Mouse (Mus musculus) kidney, adult 11 months (tissue): ENCODE results near the gene Zfp169.

Experiments
- DNase-seq: peaks from one replicate; pipeline ENCODE4 v3.0.0; 2022

Zfp169 gene

DNA sequence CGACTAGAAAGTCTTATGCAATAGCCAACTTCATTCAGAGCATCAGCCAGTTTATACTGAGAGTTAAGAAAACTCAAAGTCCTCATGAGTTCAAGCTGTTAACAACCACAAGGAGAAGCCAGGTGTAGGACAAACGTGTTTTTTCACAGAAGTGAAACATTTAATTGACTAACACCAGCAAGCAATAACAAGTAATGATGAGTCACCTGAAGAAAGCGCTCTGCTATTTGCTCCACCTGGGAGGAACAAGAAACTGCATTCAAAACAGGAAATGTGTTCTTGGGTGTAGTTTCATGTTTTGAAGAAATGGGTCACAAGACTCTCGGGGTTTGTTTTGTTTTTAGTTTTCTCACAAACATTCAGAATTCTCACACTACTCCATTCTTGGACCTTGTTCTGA lies 2.6 kb upstream of the Zfp169 start:
- DNase-seq = no peak

DNA sequence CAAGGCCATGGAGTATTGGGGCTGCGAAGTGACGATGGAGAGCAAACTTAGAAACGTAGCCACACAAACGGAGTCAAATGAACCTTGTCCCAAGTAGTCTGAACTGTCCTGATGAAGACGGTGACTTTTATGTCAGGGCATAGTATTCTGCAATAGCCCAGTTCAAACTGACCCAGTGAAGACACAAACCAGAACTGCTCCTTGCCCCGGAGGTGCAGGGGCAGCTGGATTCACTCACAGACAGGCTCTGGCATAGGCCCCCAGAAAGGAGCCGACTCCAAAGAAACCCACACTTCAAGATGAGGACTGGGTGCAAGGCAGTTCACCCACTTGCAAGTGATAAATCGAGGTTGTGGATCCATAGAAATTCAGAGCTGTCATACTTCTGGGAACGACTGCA lies 4.6 kb downstream of the Zfp169 start:
- DNase-seq = no peak

DNA sequence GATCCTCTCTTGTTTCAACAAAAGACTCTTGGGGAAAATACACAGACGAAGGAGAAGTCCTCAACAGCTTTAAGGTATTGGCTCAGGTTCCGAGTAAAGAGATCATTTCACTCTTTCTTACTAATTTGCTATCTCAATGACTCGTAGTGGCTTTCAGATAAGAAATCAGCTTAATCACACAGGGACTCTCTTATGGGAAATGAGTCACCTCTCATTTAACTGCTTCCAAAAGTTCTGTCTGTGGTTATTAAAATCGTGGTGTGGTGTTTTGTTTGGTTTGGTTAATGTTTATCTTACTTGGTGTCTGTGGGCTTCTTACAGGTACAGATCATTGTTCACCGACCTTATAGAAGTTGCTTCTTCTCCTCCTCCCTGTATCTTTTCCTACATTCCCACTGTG lies 10.8 kb downstream of the Zfp169 start:
- DNase-seq = no peak

DNA sequence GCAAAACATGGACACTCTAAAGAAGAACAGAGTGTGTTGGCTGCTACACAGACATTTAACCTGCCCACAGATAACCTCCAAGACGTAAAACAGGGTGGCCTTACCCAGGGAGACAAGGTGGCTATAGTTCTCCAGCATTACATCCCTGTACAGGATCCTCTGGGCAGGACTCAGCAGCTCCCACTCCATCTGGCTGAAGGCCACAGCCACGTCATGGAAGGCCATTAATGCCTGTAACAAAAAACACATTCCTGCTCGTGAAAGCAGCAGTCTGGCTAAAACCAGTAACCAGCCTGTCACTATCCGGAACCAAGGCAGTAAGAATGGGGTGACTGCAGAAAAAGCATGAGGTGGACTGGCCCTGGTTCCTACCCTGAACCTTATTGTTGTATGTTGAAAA lies 14.6 kb downstream of the Zfp169 start:
- peak; percentile 80 for DNase-seq

DNA sequence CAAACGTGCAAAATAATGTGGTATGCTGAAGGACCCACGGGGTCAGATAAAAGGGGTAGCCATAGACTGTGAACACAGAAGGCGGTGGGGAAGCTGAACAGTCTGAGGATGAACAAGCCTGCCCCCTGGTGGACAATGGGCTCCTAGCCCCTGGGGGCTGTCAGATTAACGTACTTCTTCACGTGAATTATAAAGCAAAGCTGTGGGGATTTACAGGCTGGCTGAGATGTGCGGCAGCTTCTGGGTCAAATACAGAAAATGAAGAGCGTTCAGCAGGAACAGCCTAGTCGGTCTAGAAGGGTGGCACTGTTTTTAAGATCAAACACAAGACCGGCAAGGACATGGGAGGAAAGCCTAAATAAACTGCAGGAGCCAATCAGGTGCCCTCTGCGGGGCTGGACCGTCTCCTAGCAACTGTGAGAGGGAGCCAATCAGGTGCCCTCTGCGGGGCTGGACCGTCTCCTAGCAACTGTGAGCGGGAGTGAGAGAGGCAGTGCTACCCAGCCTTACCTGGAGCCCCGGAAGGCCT lies 15.5 kb downstream of the Zfp169 start:
- peak; percentile 47 for DNase-seq

DNA sequence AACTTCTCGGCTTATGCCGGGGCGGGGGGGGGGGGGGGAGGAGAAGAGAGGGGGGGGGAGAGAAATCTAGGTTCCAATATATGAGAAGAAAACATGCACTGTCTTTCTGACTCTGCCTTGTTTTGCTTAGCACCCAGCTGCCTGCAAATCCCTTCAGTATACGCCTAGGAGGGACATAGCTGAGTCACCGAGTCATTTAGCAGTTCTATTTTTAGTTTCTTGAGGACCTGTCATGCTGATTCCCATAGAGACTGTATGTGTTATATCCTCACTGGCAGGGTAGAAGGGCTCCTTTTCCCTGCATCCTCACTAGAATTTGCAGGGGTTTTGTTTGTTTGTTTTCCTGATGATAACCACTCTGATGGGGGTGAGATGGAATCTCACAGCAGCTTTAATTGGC lies 20.1 kb downstream of the Zfp169 start:
- DNase-seq = no peak

DNA sequence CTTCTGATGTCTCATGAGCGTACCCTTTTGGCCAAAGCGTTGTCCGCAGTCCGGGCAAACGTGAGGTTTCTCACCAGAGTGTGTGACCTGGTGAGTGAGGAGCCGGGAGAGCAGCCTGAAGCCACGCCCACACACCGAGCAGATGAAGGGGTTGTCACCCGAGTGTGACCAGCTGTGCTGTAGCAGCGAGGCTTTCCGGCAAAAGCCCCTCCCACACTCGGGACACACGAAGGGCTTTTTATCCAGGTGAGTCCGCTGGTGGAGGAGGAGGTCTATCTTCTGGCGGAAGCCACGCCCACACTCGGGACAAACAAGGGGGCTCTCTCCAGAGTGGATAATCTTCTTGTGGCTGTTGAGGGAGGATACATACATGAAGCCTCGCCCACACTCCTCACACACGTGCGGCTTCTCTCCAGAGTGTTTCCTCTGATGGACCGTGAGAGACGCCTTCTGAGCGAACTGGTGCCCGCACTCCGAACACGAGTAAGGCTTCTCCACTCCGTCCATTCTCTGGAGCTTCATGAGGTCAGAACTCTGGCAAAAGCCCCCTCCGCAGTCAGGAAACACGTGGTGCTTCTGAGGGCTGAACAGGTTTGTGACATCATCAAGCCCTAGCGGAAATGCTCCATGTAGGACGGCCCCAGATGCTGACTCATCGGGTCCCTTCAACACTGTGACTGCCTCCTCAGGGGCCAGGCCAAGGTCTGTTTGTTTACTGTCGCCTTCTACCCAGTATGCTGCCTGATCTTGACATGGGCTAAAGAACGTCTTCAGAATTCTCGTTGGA lies 22.7 kb downstream of the Zfp169 start:
- no peak for DNase-seq

DNA sequence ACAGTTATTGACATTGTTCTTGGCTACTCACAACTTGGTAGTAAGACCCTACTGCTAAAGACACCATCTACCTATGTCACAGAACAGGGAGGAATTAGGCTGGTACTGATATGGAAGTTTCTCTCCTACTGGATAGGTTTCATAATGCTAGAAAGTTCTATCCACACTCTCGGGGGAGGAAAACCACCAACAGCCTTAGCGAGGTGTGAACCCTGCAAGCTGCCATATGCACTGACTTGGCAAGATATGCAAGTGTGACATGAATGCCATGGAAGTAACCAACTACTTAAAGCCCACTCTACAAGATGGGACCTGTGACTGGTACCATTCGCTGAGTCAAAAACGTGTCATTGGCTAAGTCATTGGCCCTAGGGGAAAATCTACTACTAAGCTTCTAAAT lies 29.6 kb downstream of the Zfp169 start:
- no peak for DNase-seq

DNA sequence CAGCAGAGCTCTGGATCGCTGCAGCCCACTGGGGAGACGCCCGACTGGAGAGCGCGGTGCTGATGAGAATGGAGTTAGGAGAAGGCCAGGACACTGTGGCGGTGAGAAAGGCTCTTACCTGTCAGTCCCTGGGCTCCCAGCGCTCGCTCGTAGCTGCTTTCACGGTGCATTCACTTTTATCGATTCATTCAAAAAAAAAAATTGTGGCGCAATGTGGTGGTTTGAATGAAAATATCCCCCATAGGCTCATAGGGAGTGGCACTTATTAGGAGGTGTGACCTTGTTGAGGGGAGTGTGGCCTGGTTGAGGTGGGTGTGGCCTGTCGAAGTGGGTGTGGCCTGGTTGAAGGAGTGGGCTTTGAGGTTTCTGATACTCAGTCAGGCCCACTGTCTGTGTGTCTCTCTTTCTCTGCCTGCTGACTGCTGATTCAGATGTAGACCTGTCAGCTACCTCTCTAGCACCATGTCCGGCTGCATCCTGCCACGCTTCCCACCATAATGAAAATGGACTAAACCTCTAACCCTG lies 44.5 kb downstream of the Zfp169 start:
- DNase-seq = no peak

DNA sequence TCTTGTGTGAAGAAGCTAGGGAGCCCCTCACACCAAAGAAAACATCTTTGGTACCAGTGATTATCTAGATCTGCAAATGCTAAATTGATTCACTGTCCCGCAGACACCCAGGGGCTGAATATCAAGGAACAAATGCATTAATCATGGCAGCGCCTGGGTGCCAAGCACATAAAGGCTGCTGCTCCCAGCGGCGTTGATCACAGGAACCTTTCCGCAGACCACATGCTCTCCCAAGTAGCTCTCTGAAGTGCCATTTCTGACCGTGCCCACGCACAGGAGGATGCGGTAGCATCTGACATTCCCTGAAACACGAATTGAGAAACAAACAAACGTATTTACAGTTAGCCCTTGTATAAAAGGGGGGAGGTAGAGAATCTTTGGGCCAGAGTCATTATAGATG lies 47.1 kb downstream of the Zfp169 start:
- DNase-seq = no peak

DNA sequence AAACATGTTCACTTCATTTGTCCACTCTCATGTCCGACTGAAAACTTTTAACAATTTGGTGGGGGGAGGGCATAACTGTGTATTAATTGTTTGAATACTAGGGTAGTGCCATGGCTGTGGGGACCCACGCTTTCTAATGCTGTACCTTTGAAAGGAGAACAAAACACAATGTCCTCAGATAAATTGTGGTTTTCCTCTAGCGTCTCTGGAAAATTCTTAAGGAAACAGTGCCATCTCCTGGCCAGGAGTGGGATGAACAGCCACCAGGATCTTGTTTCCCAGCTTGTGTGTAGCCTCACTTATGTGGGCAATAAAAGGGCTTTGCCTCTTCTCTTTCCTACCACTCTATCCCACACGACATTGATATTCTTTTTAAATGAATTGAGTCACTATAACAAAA lies 49.1 kb downstream of the Zfp169 start:
- peak; percentile 24 for DNase-seq

DNA sequence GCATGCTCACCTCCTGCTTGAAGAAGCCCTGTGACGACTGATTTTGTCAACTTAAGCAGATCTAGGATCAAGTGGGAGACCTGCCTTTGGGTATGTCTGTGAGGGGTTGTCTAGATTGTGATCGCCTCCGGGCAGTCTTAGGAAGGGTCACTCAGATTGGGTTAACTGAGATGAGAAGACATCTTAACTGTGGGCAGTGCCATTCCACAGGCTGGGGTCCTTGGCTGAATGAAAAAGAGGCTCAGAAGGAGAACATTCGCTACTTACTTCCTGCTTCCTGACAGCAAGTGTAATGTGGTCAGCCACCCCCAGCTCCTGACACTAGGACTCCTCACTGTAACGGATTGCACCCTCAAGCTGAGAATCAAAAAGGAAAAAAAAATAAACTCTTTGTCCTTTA lies 54.0 kb downstream of the Zfp169 start:
- DNase-seq = no peak

DNA sequence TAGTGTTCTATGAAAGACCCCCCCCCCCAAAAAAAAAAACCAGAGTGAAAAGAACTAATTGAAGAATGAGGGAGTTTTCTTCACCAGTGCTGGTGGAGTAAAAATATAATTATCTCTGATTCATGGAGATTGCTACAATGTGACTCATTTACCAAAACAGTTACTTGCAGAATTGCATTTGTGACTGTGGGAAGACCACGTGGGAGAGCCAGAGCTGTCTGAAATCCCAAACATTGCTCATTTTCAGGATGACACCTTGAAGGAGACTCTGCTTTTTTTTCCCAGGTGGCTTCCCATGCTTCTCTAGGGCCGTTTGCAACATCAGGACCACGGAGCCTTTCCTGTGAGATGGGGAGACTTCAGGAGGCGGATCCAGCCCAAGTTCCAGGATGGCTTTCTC lies 65.1 kb downstream of the Zfp169 start:
- no peak for DNase-seq

DNA sequence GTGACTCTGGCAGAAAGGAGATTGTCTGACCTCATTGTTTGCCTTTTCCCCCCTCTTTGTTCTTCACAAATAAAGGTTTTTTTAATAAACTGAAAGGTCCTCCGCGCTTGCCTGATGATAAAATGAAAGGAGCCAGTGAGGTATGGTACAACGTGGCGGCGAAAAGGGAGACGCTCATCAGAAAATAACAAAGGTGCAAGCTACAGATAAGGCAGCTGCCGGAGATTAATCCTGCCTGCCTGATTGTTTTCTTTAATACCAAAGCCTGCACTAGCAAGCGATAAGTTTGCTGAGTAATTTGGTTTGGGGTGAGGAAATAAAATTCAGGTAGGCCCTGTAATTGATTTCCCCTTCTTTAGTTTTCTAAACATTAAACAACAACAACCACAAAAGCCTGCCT lies 69.3 kb downstream of the Zfp169 start:
- no peak for DNase-seq

DNA sequence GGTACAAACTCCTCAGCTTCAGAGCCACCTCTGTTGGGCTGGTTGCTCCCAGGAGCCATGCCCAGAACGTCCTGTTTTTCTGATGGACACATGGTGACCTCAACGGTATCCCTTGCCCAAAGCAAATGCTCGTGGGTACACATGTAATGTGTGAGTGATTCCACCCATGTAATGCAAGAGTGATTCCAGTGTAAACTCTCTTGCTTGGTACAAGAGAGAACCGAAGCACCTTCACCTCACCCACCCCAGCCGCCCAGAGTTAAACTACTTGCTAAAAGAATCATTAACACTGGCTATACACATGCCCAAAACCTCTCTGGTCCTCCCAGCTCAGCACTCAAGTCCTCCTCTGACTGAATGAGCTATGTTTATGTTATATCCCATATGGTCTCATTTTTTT lies 74.9 kb downstream of the Zfp169 start:
- no peak for DNase-seq
